Mouse (Mus musculus): ENCODE results near the gene Bcas3. TPM values are rescaled to one million over a fixed set of nuclear protein-coding genes. Genes with fewer than 3 reads are reported as not detected.

The Bcas3 gene
- polyA plus RNA-seq, 1 experiment from 2014 or later, result 15.4 TPM

- no peak overlapping the region for H3K4me3 ChIP-seq (ENCODE audit: low read length)
- H3K9me3 ChIP-seq (ENCODE audit: control insufficient read depth, low read length), result no peaks in the 10 kb centered on the region
- no peaks in the 10 kb centered on the region for H3K36me3 ChIP-seq (ENCODE audit: control insufficient read depth, insufficient read depth, low read length)
- no peaks in the 10 kb centered on the region for H3K4me1 ChIP-seq (ENCODE audit: control insufficient read depth, insufficient read depth, low read length)
- H3K9ac ChIP-seq (ENCODE audit: low read depth, low read length), result no peak overlapping the region
- H3K27ac ChIP-seq (ENCODE audit: low read length), result no peak overlapping the region
- ATAC-seq, result no peak
- H3K27me3 ChIP-seq (replicated peaks; ENCODE audit: control insufficient read depth, insufficient read depth, low read length), result no peaks in the 10 kb centered on the region
- no peak overlapping the region for H3K4me2 ChIP-seq (ENCODE audit: low read depth, low read length)
- 35% methylated on average over 5 of the region's 5 CpGs for WGBS
Measured at GRCm38 (mm10) chr11:85613035-85613434, 260.1 kb downstream of the Bcas3 start.

GRCm38 (mm10) chr11:85613586-85613985, 260.6 kb downstream of the Bcas3 start:
- Histone ChIP-seq H3K4me2 (ENCODE audit: low read depth, low read length) (no peak overlapping the region), H3K4me3 (ENCODE audit: low read length) (no peak overlapping the region), H3K27me3 (replicated peaks; ENCODE audit: control insufficient read depth, insufficient read depth, low read length) (no peaks in the 10 kb centered on the region), H3K36me3 (ENCODE audit: control insufficient read depth, insufficient read depth, low read length) (no peaks in the 10 kb centered on the region), H3K9me3 (ENCODE audit: control insufficient read depth, low read length) (no peaks in the 10 kb centered on the region), H3K9ac (ENCODE audit: low read depth, low read length) (no peak overlapping the region), H3K27ac (ENCODE audit: low read length) (peak overlapping the region; percentile 10; the same call in 1 of the 2 replicates), H3K4me1 (ENCODE audit: control insufficient read depth, insufficient read depth, low read length) (no peaks in the 10 kb centered on the region)
- 42% methylated on average over 3 of the region's 3 CpGs for WGBS
- ATAC-seq, result no peak

GRCm38 (mm10) chr11:85614431-85614830, 261.5 kb downstream of the Bcas3 start:
- H3K4me1 ChIP-seq (ENCODE audit: control insufficient read depth, insufficient read depth, low read length), result no peaks in the 10 kb centered on the region
- H3K9me3 ChIP-seq (ENCODE audit: control insufficient read depth, low read length), result no peaks in the 10 kb centered on the region
- ATAC-seq, result no peak
- no peaks in the 10 kb centered on the region for H3K36me3 ChIP-seq (ENCODE audit: control insufficient read depth, insufficient read depth, low read length)
- no peak overlapping the region for H3K4me2 ChIP-seq (ENCODE audit: low read depth, low read length)
- 76% methylated on average over 7 of the region's 7 CpGs for WGBS
- no peaks in the 10 kb centered on the region for H3K27me3 ChIP-seq (replicated peaks; ENCODE audit: control insufficient read depth, insufficient read depth, low read length)
- no peak overlapping the region for H3K4me3 ChIP-seq (ENCODE audit: low read length)
- H3K27ac ChIP-seq (ENCODE audit: low read length), result no peak overlapping the region
- H3K9ac ChIP-seq (ENCODE audit: low read depth, low read length), result no peak overlapping the region

GRCm38 (mm10) chr11:85615421-85615820, 262.5 kb downstream of the Bcas3 start:
- Histone ChIP-seq H3K9me3 (ENCODE audit: control insufficient read depth, low read length) (no peaks in the 10 kb centered on the region), H3K9ac (ENCODE audit: low read depth, low read length) (no peak overlapping the region), H3K4me1 (ENCODE audit: control insufficient read depth, insufficient read depth, low read length) (no peaks in the 10 kb centered on the region), H3K4me2 (ENCODE audit: low read depth, low read length) (no peak overlapping the region), H3K36me3 (ENCODE audit: control insufficient read depth, insufficient read depth, low read length) (no peaks in the 10 kb centered on the region), H3K27me3 (replicated peaks; ENCODE audit: control insufficient read depth, insufficient read depth, low read length) (no peaks in the 10 kb centered on the region), H3K27ac (ENCODE audit: low read length) (no peak overlapping the region), H3K4me3 (ENCODE audit: low read length) (no peak overlapping the region)
- ATAC-seq, result no peak
- WGBS, result 56% methylated on average over 7 of the region's 7 CpGs

- Histone ChIP-seq H3K27me3 (replicated peaks; ENCODE audit: control insufficient read depth, insufficient read depth, low read length) (no peaks in the 10 kb centered on the region), H3K27ac (ENCODE audit: low read length) (no peak overlapping the region), H3K4me3 (ENCODE audit: low read length) (no peak overlapping the region), H3K4me2 (ENCODE audit: low read depth, low read length) (no peak overlapping the region), H3K4me1 (ENCODE audit: control insufficient read depth, insufficient read depth, low read length) (no peaks in the 10 kb centered on the region), H3K36me3 (ENCODE audit: control insufficient read depth, insufficient read depth, low read length) (no peaks in the 10 kb centered on the region), H3K9ac (ENCODE audit: low read depth, low read length) (no peak overlapping the region), H3K9me3 (ENCODE audit: control insufficient read depth, low read length) (no peaks in the 10 kb centered on the region)
- 44% methylated on average over 2 of the region's 2 CpGs for WGBS
- ATAC-seq, result no peak
Measured at GRCm38 (mm10) chr11:85621486-85621885, 268.5 kb downstream of the Bcas3 start.

- Histone ChIP-seq H3K36me3 (ENCODE audit: control insufficient read depth, insufficient read depth, low read length) (no peaks in the 10 kb centered on the region), H3K4me1 (ENCODE audit: control insufficient read depth, insufficient read depth, low read length) (no peaks in the 10 kb centered on the region), H3K4me2 (ENCODE audit: low read depth, low read length) (no peak overlapping the region), H3K9me3 (ENCODE audit: control insufficient read depth, low read length) (no peaks in the 10 kb centered on the region), H3K27me3 (replicated peaks; ENCODE audit: control insufficient read depth, insufficient read depth, low read length) (no peaks in the 10 kb centered on the region), H3K4me3 (ENCODE audit: low read length) (no peak overlapping the region), H3K9ac (ENCODE audit: low read depth, low read length) (no peak overlapping the region), H3K27ac (ENCODE audit: low read length) (no peak overlapping the region)
- ATAC-seq, result no peak
- 78% methylated on average over 8 of the region's 8 CpGs for WGBS
Measured at GRCm38 (mm10) chr11:85621994-85622393, 269.0 kb downstream of the Bcas3 start.

- no peak overlapping the region for H3K4me2 ChIP-seq (ENCODE audit: low read depth, low read length)
- H3K9me3 ChIP-seq (ENCODE audit: control insufficient read depth, low read length), result no peaks in the 10 kb centered on the region
- WGBS, result 79% methylated on average over 5 of the region's 5 CpGs
- H3K36me3 ChIP-seq (ENCODE audit: control insufficient read depth, insufficient read depth, low read length), result no peaks in the 10 kb centered on the region
- H3K9ac ChIP-seq (ENCODE audit: low read depth, low read length), result no peak overlapping the region
- H3K27me3 ChIP-seq (replicated peaks; ENCODE audit: control insufficient read depth, insufficient read depth, low read length), result no peaks in the 10 kb centered on the region
- H3K27ac ChIP-seq (ENCODE audit: low read length), result no peak overlapping the region
- 0 out of 2 replicates have a peak, but pooled peaks cover 4% of the 10 kb centered on the region for H3K4me1 ChIP-seq (ENCODE audit: control insufficient read depth, insufficient read depth, low read length)
- no peak for ATAC-seq
- no peak overlapping the region for H3K4me3 ChIP-seq (ENCODE audit: low read length)
Measured at GRCm38 (mm10) chr11:85625206-85625605, 272.2 kb downstream of the Bcas3 start.

- 89% methylated on average over 2 of the region's 2 CpGs for WGBS
- H3K4me3 ChIP-seq (ENCODE audit: low read length), result no peak overlapping the region
- H3K9me3 ChIP-seq (ENCODE audit: control insufficient read depth, low read length), result no peaks in the 10 kb centered on the region
- no peak overlapping the region for H3K27ac ChIP-seq (ENCODE audit: low read length)
- no peak overlapping the region for H3K4me2 ChIP-seq (ENCODE audit: low read depth, low read length)
- H3K27me3 ChIP-seq (replicated peaks; ENCODE audit: control insufficient read depth, insufficient read depth, low read length), result no peaks in the 10 kb centered on the region
- no peaks in the 10 kb centered on the region for H3K36me3 ChIP-seq (ENCODE audit: control insufficient read depth, insufficient read depth, low read length)
- ATAC-seq, result no peak
- 0 out of 2 replicates have a peak, but pooled peaks cover 4% of the 10 kb centered on the region for H3K4me1 ChIP-seq (ENCODE audit: control insufficient read depth, insufficient read depth, low read length)
- H3K9ac ChIP-seq (ENCODE audit: low read depth, low read length), result no peak overlapping the region
Measured at GRCm38 (mm10) chr11:85626846-85627245, 273.9 kb downstream of the Bcas3 start.

- Histone ChIP-seq H3K27me3 (replicated peaks; ENCODE audit: control insufficient read depth, insufficient read depth, low read length) (no peaks in the 10 kb centered on the region), H3K9ac (ENCODE audit: low read depth, low read length) (no peak overlapping the region), H3K4me2 (ENCODE audit: low read depth, low read length) (no peak overlapping the region), H3K27ac (ENCODE audit: low read length) (no peak overlapping the region), H3K4me3 (ENCODE audit: low read length) (no peak overlapping the region), H3K4me1 (ENCODE audit: control insufficient read depth, insufficient read depth, low read length) (0 out of 2 replicates have a peak, but pooled peaks cover 4% of the 10 kb centered on the region), H3K36me3 (ENCODE audit: control insufficient read depth, insufficient read depth, low read length) (no peaks in the 10 kb centered on the region), H3K9me3 (ENCODE audit: control insufficient read depth, low read length) (no peaks in the 10 kb centered on the region)
- WGBS, result 57% methylated on average over 3 of the region's 3 CpGs
- ATAC-seq, result no peak
Measured at GRCm38 (mm10) chr11:85627405-85627804, 274.4 kb downstream of the Bcas3 start.

Data from intestine, embryonic 16.5 days (tissue).